ENCODE assay signal across 9 mouse cellular contexts in genomic region chr8:93599776-93600175, GRCm38 (mm10).
DNase-seq lines count a peak whose midpoint lies in the region; ATAC-seq lines count a peak whose summit lies in the region.
"Had no signal": no experiment of that assay in that cellular context is flagged by ENCODE, and none has a peak within 500 bp of the region (broad histone marks: within the 10 kb centered on the region; RNA-seq: fewer than 3 reads in every experiment).

No protein-coding gene starts in this region.

- ATAC-seq in hindbrain, embryonic 16.5 days = peak; percentile 42; the same call in 1 of the 2 replicates

- no peak overlapping the region for H3K27ac ChIP-seq in hindbrain, embryonic 16.5 days (ENCODE audit: low read depth, low read length)
- H3K27ac ChIP-seq: liver, embryonic 14.5 days had no signal

- no peaks in the 10 kb centered on the region for H3K9me3 ChIP-seq in hindbrain, embryonic 16.5 days (ENCODE audit: control insufficient read depth, low read length)

- no peak overlapping the region for H3K4me3 ChIP-seq in hindbrain, embryonic 16.5 days (ENCODE audit: low read length)

- intact Hi-C loops in left cerebral cortex, postnatal 4 days (cut with DNase I) = no loop called here

- 49% methylated on average over 8 of the region's 8 CpGs for WGBS in hindbrain, embryonic 16.5 days

- no peak overlapping the region for H3K9ac ChIP-seq in hindbrain, embryonic 16.5 days (ENCODE audit: low read depth, low read length)
- H3K9ac ChIP-seq: liver, embryonic 14.5 days had no signal

- H3K4me2 ChIP-seq in hindbrain, embryonic 16.5 days (ENCODE audit: low read length) = no peak overlapping the region; the same call in 1 of the 2 replicates

- H3K36me3 ChIP-seq in hindbrain, embryonic 16.5 days (ENCODE audit: control insufficient read depth, insufficient read depth, low read length) = no peaks in the 10 kb centered on the region

- H3K27me3 ChIP-seq in hindbrain, embryonic 16.5 days (replicated peaks; ENCODE audit: control insufficient read depth, insufficient read depth, low read length) = no peaks in the 10 kb centered on the region

- DNase-seq in left cerebral cortex, postnatal 4 days = peak; percentile 54
- DNase-seq in left cerebral cortex, adult 18-20 months (ENCODE audit: low spot score in 2 of 2) = no peak
- peak; percentile 55 for DNase-seq in gastrocnemius, adult 18-20 months (ENCODE audit: low spot score)
- peak; percentile 51 for DNase-seq in retina, postnatal 1 day
- no peak for DNase-seq in adrenal gland, adult (ENCODE audit: inconsistent age in 2 of 2, low spot score in 1 of 2)
- DNase-seq in ovary, postnatal 14 days (ENCODE audit: low spot score) = no peak
- no peak for DNase-seq in urinary bladder, postnatal 10 days (ENCODE audit: low spot score)

- peaks cover 13% of the 10 kb centered on the region for H3K4me1 ChIP-seq in hindbrain, embryonic 16.5 days (ENCODE audit: control insufficient read depth, insufficient read depth, low read depth, low read length)

Comparison
In these comparisons a context has a peak if more than half of its experiments do, and no peak if none do; other contexts are left out.
1. DNase-seq: peak in left cerebral cortex, postnatal 4 days (single experiment), gastrocnemius, adult 18-20 months (single experiment) and retina, postnatal 1 day (single experiment); none in left cerebral cortex, adult 18-20 months (0 of 2), adrenal gland, adult (0 of 2), ovary, postnatal 14 days (single experiment) and urinary bladder, postnatal 10 days (single experiment).